ENCODE assay signal across 8 mouse cellular contexts in genomic region chr2:10300771-10301170, GRCm38 (mm10).
DNase-seq lines count a peak whose midpoint lies in the region; ATAC-seq lines count a peak whose summit lies in the region.

No protein-coding gene starts in this region.

- peak; percentile 40; the same call in 1 of the 2 replicates for ATAC-seq in common myeloid progenitor, adult 5-6 weeks (replicated peaks; ENCODE audit: low read depth, poor library complexity, severe bottlenecking)

- DNase-seq in left cerebral cortex, postnatal 4 days, result peak; percentile 56
- DNase-seq in left cerebral cortex, adult 11 months (ENCODE audit: low spot score), result no peak
- peak; percentile 26 for DNase-seq in forelimb bud, embryonic 11.5 days (ENCODE audit: low read depth, low spot score)
- peak; percentile 29 to 41 for DNase-seq in kidney, postnatal 4 days
- peak; percentile 54 for DNase-seq in neural tube, embryonic 10.5 days (ENCODE audit: extremely low spot score, low spot score)
- DNase-seq in cerebellum, adult 9-11 months, result no peak
- DNase-seq in natural killer cell, adult 2 months (ENCODE audit: low spot score in 2 of 2), result no peak

- intact Hi-C loops in left cerebral cortex, postnatal 4 days (cut with DNase I), result no loop called here

Comparison
In these comparisons a context has a peak if more than half of its experiments do, and no peak if none do; other contexts are left out.
1. DNase-seq: peak in left cerebral cortex, postnatal 4 days (single experiment), forelimb bud, embryonic 11.5 days (single experiment), kidney, postnatal 4 days (2 of 2) and neural tube, embryonic 10.5 days (single experiment); none in left cerebral cortex, adult 11 months (single experiment), cerebellum, adult 9-11 months (single experiment) and natural killer cell, adult 2 months (0 of 2).